Mouse (Mus musculus) kidney, adult 11 months (tissue): Measurements from ENCODE around the gene Dok5.

Experiments
- DNase-seq: peaks from one replicate; pipeline ENCODE4 v3.0.0; 2022

Gene Dok5

DNA sequence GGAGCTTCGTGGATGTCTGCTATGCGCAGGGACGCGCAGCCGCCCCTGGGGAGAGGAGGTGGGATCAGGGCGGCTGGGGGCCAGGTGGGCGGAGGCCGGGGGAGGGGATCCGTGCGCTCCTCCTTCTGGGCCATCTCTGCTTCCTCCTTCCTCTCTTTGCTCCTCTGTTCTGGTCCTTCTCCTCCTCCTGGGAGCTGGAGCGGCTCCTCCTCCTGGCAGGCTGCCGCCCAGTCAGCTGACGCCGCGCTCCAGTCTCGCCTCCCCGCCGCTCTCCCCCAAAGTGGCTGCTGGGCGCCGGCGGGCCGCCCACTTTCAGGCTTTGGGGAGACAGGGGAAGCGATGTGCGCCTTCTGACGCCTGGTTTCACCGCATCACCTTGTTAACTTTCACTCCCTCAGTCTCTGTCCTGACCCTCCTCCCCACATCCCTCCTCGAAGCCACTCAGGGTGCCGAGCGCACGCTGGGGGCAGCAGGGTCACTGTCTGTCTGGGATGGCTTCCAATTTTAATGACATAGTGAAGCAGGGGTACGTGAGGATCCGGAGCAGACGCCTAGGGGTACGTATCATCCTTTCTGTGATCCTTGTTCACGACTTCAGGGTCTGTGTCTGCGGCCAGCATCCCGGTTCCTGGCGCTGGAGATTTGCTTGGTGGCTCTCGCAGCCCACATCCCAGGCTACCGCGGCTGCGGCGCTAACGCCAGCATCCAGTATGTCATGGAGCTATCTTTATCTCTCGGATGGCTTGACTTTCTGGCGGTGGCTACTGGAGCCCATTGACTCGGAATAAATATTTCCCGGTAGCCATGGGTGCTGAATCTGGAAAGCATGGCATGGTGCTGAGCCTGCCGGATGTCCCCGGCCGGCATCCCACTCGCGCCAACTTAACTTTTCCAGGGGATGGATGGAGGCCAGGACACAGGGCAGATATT lies at the start of gene Dok5:
Dok5 (plus strand) TSS at position 176 of the 930 bp plus-strand sequence.
- DNase-seq, result no peak

DNA sequence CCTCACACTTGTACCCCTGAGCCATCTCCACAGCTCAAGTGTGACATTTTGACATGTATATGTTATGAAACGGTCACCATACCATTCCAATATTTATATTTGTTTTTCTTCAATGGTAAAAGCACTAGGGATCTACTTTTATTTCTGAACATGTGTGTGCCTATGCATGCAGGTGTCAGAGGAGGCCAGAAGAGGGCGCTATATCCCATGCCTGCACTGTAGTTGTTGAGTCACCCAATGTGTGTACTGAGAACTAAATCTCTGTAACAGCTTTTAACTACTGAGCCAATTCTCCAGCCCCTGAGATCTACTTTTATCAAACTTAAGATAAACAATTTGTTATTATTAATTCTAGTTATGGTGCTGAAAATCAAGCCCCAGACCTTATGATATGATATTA lies 48.2 kb upstream of the Dok5 start:
- no peak for DNase-seq

DNA sequence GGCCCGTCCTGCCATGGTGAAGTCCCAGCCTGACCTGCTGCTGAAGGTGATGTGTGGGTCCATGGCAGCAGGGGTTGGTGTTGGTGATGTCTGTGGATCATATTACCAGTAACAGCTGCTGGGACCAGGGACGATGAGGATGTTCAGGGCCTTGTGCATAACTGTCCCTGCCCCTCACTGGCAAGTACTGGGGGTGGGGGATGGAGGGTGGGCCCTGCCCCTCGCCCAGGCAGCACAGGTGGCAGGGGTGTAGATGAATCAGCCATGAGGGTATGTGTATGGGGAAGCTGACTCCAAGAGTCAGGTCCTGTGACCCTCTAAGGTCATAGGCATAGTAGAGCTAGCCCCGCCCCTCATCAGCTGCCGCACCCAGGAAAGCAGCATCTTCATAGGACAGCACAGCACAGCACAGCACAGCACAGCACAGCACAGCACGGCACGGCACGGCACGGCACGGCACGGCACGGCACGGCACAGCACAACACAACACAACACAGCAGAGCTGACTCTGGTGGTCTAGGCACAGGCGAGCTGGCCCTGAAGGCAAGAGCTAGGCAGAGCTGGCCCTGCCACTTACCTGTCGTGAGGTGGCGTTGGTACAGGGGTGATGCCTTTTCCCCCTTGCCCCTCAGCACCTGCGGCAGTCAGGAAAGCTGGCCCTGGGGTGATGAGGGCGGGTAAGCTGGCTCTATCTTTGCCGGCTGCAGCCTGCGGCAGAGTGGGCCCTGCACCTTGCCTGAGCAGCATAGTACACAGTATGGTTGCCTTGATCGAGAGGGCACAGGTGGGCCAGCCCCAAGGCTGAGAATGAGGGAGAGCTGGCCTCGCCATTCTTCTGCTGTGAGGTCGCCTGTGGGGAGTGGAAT lies 36.3 kb upstream of the Dok5 start:
- no peak for DNase-seq

DNA sequence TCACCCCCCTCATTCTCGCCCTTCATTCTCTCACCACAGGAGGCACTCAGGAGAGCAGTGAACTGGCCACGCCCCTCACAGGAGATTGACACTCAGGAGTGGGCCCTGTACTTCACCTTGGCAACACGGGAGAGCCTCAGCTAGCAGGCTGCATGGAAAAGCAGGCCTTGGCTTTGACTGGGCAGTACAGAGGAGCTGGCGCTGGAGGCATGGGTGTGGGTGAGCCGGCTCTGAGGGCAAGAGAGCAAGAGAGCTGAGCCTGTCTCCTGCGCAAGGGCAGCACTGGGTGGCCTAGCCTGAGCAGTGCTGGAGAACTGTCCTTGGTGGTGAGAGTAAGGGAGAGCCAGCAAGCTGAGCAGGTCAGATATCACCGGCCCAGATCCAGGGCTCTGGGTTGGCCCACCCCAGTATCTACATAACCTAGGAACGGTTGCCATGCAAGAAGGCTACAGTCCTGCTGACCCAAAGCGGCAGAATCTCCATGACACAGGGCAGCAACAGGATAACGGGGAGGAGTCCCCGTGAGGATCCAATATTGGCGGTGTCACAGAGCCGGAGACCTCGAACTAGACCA lies 35.6 kb upstream of the Dok5 start:
- DNase-seq, result no peak

DNA sequence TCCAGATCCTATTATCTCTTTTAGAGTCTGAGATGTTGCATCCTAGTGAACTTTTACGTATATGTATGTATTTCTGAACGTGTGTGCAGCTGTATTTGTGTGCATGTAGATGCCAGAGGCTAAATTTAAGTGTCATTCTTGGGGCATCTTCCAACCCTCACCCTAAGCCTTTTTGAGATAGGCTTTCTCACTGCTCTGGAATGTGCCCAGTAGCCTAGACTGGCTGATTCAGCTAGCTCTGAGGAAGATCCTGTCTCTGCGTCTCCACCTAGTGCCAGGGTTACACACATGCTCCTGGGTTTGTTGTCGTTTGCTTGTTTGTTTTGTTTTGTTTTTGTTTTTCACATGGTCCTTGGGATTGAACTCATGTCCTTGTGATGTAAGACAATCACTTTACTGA lies 31.1 kb upstream of the Dok5 start:
- no peak for DNase-seq

DNA sequence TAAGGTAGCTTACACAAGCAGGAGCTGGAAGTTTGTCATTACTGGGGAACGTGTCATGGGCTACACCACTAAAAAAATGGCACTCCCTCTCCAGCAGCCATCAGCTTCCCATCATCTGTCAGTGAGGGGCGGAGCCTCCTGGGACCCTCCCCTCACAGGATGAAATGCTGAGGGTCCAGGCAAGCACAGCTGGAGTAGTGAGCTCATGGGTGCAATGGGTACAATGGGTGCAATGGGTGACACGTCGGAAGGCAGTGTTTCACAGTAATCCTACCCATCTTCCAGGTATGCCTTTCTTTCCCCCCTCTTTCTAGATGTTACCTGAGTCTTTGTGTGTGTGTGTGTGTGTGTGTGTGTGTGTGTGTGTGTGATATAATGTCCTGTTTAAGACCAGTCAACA lies 25.1 kb upstream of the Dok5 start:
- DNase-seq, result no peak

DNA sequence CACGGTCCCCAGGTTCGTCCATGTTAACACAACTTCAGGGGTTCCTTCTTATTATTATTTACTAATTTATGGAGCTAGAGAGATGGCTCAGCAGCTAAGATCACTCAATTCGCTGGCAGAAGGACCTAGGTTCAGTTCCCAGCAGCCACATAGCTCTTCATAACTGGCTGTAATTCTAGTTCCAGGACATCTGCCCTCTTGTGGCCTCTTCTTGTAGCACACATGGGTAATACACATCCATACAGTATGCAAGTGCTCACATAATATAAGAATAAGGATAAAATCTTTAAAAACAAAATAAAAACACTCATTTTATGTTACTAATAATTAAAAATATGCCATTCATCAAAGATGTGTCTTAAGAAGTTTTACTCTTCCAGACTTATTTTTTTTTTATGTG lies 23.9 kb upstream of the Dok5 start:
- DNase-seq, result no peak

DNA sequence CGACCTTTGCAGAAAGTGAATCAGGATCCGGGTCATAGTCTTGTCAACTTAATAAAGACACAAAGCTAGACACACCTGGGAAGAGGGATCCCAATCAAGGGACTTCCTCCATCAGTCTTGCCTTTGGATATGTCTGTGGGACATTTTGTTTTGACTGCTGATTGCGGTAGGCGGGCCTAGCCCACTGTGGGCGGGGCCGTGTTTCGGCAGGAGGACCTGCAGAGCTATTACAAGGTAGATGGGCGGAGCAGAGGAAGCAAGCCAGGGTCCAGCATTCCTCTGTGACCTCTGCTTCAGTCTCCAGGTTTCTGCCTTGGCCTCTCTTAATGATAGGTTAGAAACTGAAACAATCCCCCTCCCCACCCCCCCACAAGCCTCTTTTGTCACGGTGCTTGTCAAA lies 22.7 kb upstream of the Dok5 start:
- no peak for DNase-seq

DNA sequence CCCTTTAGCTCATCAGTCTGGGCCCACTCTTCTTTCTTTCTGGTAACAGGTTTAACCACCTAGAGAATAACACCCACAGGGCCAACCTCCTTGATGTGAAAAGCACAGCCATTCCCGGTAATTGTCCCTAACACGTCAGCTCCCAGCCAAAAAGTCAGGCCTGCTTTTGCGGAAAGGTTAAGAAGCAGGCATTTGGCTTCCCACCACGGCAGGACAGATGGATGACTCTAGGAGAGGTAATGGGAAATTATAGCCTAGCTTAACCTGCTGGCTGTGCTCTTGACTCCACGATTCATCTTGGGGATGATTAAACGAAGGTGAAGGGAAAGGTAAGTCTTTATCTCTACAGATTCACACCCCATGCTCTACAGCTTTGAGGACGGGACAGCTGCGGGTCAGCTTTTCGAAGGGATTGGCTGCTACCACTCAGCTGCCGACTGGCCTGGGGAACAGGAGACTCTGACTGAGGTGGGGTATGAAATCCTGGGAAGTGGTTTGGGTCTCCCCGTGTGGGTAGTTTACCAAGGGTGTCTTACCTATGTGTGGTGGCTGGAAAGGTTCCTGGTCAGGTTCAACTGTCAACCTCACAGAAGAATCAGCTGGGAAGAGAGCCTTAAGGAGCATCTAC lies 18.8 kb upstream of the Dok5 start:
- no peak for DNase-seq

DNA sequence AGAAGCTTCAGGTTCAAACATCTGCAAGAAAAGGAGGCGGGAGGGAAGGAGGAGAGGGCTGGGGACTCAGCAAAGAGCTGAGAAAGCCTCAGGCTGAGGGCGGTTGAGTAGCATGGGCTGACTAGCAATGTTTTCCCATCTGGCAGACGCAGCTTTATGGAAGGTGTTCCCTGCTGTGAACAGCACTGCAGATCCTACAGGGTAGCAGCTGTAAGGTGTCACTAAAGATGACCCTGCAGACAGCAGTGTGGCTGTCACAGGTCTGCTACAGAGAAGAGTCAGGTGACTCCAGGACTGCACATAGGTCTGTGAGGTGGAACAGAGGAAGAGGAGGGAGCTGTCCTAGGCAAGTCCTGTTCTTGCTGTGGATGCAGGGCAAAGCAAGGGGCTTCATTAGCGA lies 11.2 kb upstream of the Dok5 start:
- DNase-seq, result no peak

DNA sequence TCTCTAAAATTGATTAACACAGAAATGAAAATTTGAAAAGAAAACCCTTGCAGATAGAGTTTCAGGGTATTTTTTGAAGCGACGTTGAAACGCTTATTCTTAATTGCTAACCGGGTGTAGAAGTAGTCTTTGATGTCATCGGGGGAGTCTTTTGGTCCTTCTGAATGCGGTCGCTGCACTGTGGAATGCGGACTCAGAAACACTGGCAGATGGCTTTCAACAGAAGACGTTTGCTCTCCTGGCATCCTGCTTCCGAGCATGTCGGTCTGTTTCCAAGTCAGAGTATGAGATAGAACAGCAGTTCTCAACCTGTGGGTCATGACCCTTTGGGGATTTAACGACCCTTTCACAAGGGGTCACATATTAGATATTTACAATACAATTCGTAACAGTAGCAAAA lies 7.5 kb upstream of the Dok5 start:
- no peak for DNase-seq

DNA sequence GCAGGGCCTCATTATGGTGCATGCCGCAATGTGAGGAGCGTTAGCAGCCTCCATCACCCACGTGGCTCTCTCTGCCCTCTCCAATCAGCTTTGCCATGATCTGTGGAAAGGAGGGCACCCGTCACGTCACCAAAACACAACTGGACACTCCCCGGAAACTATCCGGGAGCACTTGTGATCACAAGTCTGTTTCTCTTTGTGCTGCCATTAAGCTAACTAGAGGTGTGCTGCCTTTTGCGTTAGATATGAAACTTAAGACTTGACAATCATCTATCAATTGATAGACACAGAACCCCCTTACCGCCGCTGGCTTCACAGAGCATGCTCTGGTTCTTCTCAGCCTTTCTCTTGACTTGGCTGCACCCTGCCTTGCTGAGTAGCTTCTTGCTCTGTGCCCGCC lies 6.9 kb upstream of the Dok5 start:
- no peak for DNase-seq

DNA sequence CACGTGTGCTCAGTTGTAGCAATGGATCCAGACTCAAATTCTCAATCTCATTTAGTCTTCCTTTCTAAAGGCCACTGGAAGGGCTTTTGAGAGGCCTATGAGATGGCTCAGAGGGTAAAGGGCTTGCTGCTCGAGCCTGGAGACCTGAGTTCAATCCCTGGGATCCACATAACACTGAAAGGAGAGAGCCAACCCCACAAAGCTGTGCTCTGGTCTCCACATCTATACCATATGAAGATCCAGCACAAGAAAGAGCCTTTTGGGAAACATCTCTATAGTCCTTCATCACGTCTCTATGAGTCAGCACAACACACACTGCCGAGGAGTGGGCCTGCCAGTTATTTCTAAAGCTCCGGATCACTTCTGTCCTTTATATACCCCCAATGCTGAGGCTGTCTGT lies 5.8 kb upstream of the Dok5 start:
- DNase-seq, result no peak

DNA sequence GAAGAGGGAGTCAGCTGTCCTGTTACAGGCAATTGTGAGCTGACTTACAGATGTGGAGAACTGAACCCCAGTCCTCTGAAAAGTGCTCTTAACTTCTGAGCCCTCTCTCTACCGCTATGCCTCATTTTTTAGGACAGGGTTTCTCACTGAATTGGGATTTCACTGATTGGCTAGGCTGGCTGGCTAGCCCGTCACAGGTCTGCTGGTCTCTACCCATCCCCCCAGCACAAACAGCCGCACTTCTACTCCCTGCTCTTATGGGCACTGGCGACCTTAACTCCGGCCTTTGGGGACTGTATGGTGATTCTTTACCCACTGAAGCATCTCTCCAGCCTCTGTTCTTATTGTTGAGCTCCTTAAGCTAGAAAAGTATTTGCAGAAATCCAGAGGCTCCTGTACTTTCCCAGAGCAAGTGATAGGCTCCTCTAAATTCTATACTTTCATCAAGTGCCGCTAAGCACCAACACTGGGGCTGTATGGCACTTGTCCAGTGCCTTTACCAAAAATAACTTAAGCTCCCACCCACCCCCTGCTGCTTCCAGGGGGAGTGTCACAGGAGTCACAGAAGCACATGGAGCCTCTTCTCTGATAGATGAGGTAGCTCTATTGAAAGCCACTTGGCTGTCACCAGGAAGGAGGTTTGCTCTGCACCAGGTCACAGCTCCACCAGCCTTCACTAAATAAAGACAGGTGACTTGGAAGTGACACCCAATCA lies 4.5 kb upstream of the Dok5 start:
- no peak for DNase-seq

DNA sequence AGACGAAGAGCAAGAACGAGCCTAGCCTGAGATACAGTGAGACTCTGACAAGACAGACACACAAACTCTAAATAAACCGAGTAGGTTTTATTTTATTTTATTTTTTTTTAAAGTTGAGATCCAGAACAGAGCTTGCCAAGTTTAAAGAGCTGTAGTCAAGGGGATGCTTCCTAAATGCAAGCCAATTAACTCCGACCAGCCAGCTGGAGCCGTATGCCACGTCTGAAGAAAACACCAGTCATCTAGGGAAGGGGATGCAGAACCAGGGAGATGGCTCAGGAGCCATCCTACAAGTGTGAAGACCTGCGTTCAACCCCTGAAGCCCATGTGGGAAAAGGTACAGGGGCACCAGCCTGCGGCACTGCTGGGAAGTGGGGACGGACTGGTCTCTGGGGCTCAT lies 2.7 kb upstream of the Dok5 start:
- no peak for DNase-seq

DNA sequence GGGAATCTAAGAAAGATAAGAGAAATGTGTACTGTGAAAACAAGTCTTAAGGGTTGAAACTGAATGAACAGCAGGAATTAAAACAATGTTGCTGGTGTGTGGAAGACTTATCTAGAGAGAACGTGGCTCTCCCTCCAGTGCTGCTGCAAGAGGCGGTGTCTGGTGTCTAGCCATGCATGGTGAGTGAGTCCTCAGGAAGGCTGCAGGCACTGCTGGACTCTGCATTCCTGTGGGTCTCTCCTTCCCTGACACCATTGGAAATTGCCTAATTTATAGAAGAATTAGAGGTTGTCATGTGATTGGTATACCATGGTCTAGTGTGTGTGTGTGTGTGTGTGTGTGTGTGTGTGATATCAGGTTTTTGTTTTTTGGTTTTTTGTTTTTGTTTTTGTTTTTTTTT lies 1.9 kb upstream of the Dok5 start:
- no peak for DNase-seq

DNA sequence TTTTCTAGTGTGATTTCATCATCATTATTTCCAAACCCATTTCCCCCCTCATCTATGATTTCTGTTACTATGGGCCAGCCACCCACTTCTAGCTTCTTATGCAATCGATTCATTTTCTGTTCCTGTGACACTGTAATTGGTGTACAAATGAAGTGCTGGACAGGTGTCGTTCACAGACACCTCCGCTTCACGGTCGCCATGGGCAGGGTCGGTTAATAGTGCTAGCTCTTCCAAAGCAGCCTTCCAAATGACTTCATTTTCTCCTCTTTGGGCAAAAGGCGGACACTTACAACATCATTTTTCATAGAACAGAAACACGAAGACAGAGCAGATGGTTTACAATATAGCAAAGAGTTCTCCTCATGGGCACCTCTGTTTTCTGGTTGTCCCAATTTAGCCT lies 1.5 kb upstream of the Dok5 start:
- no peak for DNase-seq

DNA sequence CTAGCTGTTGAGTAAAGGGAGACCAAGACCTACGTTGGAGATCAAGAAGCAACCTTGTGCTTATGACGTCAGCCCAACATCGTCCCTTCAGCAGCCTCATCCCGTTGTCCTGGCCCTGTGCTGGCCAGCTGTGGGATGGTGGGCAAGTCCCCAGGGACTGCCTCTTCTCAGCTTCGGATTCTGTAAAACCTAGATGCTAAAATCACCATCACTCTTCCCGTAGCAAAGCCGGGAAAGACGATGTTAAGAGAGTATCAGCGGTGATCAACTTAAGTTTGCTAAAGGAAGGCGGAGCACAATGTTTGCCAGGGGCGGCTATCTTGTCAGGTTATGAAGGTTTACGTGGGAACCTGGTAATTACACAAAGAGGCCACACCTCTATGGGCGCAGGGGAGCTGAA lies 826 bp upstream of the Dok5 start:
- no peak for DNase-seq

DNA sequence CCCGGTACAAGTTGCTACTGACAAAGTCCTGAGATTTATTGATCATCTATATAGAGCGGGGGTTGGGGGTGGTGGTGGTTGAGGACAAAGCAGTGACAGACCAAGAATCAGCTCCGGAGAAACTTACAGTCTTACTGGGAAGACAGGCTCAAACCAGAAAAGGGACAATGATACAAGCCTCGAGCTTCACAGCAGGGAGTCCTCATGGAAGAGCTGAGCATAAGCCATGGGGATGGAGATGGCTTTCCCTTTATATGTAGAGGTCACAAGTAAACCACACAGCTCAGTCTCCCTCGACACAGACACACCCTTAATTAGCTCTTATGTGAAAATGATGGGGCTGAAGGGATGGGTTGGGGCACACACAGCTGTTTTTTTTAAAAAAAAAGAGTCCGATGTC lies 402 bp upstream of the Dok5 start:
- DNase-seq, result no peak

DNA sequence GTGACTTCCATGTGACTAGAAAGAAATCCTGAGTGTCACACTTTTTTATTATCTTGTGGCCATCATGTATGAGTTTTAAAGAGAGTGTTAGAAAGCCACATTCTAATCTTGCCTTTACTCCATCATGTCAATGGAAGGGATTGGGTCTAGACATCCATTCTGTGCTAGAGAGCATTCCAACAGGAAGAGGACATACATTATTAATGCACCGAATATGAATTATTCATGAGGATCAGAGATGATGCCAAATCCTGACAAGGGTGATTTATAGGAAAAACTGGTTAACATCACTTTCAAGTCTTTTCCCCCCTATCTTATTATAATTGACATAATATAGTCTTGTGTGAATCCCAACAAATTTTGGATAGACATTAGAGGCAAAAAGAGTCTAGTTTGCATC lies 2.1 kb downstream of the Dok5 start:
- no peak for DNase-seq

DNA sequence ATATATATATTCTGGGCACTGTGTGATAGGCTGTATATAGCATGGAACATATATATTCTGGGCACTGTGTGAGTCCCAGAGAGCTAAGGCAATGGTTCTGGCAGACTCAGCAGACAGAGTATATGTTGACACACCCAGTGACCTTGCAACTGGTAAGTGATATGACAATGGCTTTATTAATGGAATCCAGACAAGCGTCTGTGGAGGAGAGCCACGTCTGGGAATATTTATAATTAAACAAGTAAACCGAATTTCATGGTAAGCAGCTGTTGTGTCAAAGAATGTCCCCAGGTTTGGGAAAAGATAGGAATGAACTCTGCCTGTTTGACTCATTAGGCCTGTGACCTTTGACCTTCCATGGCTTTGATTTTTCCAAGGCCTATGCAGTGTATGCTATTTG lies 2.8 kb downstream of the Dok5 start:
- DNase-seq, result no peak

DNA sequence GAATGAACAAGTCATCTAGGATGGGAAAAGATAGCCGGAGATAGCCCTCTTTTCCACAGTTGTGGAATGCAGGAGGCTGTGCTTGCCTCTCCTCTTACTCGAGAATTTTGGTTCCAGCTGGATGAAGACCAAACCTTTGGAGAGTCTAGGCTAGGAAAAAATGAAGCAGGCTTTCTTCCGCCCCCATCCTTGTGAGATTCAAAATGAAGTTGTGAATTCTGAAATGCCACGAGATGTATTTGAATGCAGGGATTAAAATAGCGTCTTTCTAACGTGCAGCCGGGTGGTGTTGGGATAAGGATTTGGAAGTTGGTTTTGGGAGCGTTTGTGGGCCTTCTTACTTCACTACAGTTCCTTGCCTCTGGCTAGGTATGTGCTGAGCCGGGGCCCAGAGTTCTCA lies 6.8 kb downstream of the Dok5 start:
- DNase-seq, result no peak

DNA sequence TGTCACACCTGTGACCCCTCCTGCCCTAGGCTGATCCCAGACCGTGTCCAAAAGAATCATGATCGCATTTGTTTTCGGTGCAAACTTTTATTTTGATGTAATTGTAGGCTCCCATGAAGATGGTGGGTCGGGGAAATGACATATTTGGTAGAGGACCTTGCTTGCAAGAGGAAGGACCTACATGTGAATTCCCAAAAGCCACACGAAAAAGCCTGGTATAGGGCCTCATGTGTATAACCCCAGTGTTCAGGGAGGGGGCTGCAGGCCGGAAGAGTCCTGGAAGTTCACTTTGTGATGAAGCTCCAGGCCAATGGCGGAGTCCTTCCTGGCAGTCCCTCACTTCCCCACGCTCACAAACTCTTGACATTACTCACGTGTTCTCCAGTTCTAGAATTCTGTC lies 7.3 kb downstream of the Dok5 start:
- DNase-seq, result no peak
